Comparison of ENCODE assay signal across 14 mouse cellular contexts in genomic region chr17:13124241-13124640, GRCm38 (mm10). TPM values are rescaled to one million over a fixed set of nuclear protein-coding genes. Genes with fewer than 3 reads are reported as not detected.
"Had no signal": no experiment of that assay in that cellular context is flagged by ENCODE, and none has a peak within 500 bp of the region (broad histone marks: within the 10 kb centered on the region; RNA-seq: fewer than 3 reads in every experiment).

No protein-coding gene starts in this region.

RNA-seq across cellular contexts. Expression of gene Unc93a, which starts 7.4 kb away (rescaled TPM):
- total RNA-seq: layer of hippocampus, adult 2 months; layer of hippocampus, postnatal 25 days; left cerebral cortex, adult 18-20 months had no signal
- polyA plus RNA-seq: kidney, embryonic 15.5 days; limb, embryonic 10.5 days; liver, embryonic 12.5 days; liver, embryonic 15.5 days; lung, embryonic 16.5 days; midbrain, embryonic 10.5 days; midbrain, embryonic 14.5 days; neural tube, embryonic 11.5 days; spleen, adult 2 months; stomach, embryonic 16.5 days; urinary bladder, adult 2 months had no signal
